Mouse (Mus musculus): Measurements from ENCODE around the gene Siae.

Siae gene

DNA sequence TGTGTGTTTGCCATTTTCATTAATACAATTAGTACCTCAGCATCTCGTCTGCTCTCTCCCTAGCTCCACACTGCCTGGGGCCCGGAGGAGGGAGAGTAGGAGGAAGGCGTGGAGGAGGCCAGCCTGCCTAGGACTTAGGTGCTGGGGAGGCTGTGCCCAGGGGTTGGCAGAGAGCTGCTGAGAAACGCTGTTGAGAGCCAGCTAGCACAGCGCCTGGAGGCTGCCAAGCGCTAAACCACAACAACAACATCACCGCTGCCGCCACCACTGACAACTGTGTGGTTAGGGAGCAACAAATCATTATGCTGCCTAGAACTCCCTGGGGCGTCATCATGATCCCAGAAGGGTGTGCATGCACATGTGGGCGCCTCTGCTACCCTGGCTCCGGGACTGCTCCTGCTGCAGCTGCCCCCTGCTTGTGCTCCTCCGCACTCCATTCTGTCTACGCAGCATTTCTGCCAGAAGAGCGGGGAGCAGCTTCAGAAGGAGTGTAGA is 21.0 kb downstream of the Siae start:
- H3K4me3 ChIP-seq (replicated peaks; ENCODE audit: low read length), result peak overlapping the region; percentile 59
- H3K36me3 ChIP-seq (ENCODE audit: insufficient read depth, low read length), result no peaks in the 10 kb centered on the region
- no peaks in the 10 kb centered on the region for H3K9me3 ChIP-seq (ENCODE audit: low read length)
- H3K27me3 ChIP-seq (ENCODE audit: insufficient read depth, low read length), result peaks cover 9% of the 10 kb centered on the region
- no peak for TF ChIP-seq NANOG (IDR thresholded peaks at IDR 0.05; ENCODE audit: borderline replicate concordance, low read length)
- no peak for TF ChIP-seq POU5F1 (IDR thresholded peaks at IDR 0.05; ENCODE audit: borderline replicate concordance, low read length)
- TF ChIP-seq CTCF (conservative IDR thresholded peaks at IDR 0.05; ENCODE audit: low read length), result no peak
- H3K4me1 ChIP-seq (replicated peaks; ENCODE audit: low read depth, low read length), result peaks cover 8% of the 10 kb centered on the region

DNA sequence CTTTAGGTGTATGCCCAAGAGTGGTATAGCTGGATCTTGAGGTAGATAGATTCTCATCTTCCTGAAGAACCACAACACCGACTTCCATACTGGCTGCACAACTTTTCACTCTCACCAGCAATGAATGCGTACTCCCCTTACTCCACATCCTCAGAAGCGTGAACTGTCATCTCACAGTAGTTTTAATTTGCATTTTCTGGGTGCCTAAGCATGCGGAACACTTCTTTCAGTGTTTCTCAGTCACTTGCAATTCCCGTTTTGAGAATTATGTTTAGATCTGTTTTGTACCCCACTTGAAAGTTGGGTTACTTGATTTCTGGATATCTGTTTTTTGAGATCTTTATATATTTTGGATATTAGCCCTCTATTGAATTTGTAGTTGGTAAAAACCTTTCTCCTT is 28.1 kb downstream of the Siae start:
- no peaks in the 10 kb centered on the region for H3K9me3 ChIP-seq (ENCODE audit: low read length)
- TF ChIP-seq NANOG (IDR thresholded peaks at IDR 0.05; ENCODE audit: borderline replicate concordance, low read length) (no peak), POU5F1 (IDR thresholded peaks at IDR 0.05; ENCODE audit: borderline replicate concordance, low read length) (no peak), CTCF (conservative IDR thresholded peaks at IDR 0.05; ENCODE audit: low read length) (no peak)
- no peaks in the 10 kb centered on the region for H3K27me3 ChIP-seq (ENCODE audit: insufficient read depth, low read length)

DNA sequence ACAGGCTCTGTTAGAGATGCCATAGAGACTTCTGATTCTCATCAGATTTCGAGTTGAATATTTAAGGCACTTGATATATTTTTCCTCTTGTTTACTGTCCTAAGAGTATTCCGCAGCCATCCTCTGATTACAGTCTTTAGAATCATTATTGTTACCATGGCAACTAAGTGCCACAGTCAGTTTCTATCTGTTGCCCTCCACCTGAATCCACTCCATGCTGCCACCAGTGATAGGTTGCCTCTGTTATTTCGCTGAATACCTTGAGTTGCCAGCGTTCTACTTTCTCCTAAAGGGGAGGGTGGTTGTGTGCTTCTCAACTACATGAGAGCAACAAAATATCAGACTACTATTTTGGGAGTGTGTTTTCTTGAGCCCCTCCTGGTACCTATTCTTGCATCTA is 31.2 kb downstream of the Siae start:
- H3K27me3 ChIP-seq (ENCODE audit: insufficient read depth, low read length), result no peaks in the 10 kb centered on the region
- H3K4me1 ChIP-seq (replicated peaks; ENCODE audit: low read depth, low read length), result no peaks in the 10 kb centered on the region
- H3K4me3 ChIP-seq (replicated peaks; ENCODE audit: low read length), result no peak overlapping the region
- TF ChIP-seq POU5F1 (IDR thresholded peaks at IDR 0.05; ENCODE audit: borderline replicate concordance, low read length) (no peak), CTCF (conservative IDR thresholded peaks at IDR 0.05; ENCODE audit: low read length) (no peak), NANOG (IDR thresholded peaks at IDR 0.05; ENCODE audit: borderline replicate concordance, low read length) (no peak)
- H3K9me3 ChIP-seq (ENCODE audit: low read length), result no peaks in the 10 kb centered on the region
- no peaks in the 10 kb centered on the region for H3K36me3 ChIP-seq (ENCODE audit: insufficient read depth, low read length)

More for the DNA sequence above, 28.1 kb downstream of the Siae start:
- Histone ChIP-seq H3K36me3 (ENCODE audit: insufficient read depth, low read length) (no peaks in the 10 kb centered on the region), H3K4me3 (replicated peaks; ENCODE audit: low read length) (no peak overlapping the region), H3K4me1 (replicated peaks; ENCODE audit: low read depth, low read length) (no peaks in the 10 kb centered on the region)

GRCm38 (mm10) chr9:37590381-37590780 is 34.9 kb downstream of the Siae start:
- Histone ChIP-seq H3K36me3 (ENCODE audit: insufficient read depth, low read length) (no peaks in the 10 kb centered on the region), H3K4me1 (replicated peaks; ENCODE audit: low read depth, low read length) (no peaks in the 10 kb centered on the region), H3K4me3 (replicated peaks; ENCODE audit: low read length) (no peak overlapping the region), H3K9me3 (ENCODE audit: low read length) (no peaks in the 10 kb centered on the region), H3K27me3 (ENCODE audit: insufficient read depth, low read length) (peaks cover 5% of the 10 kb centered on the region; the same call in 1 of the 2 replicates)
- TF ChIP-seq POU5F1 (IDR thresholded peaks at IDR 0.05; ENCODE audit: borderline replicate concordance, low read length), result no peak
- no peak for TF ChIP-seq CTCF (conservative IDR thresholded peaks at IDR 0.05; ENCODE audit: low read length)
- TF ChIP-seq NANOG (IDR thresholded peaks at IDR 0.05; ENCODE audit: borderline replicate concordance, low read length), result no peak

GRCm38 (mm10) chr9:37592025-37592424 is 36.5 kb downstream of the Siae start:
- H3K36me3 ChIP-seq (ENCODE audit: insufficient read depth, low read length), result no peaks in the 10 kb centered on the region
- no peaks in the 10 kb centered on the region for H3K4me1 ChIP-seq (replicated peaks; ENCODE audit: low read depth, low read length)
- no peaks in the 10 kb centered on the region for H3K9me3 ChIP-seq (ENCODE audit: low read length)
- no peak overlapping the region for H3K4me3 ChIP-seq (replicated peaks; ENCODE audit: low read length)
- peaks cover 5% of the 10 kb centered on the region; the same call in 1 of the 2 replicates for H3K27me3 ChIP-seq (ENCODE audit: insufficient read depth, low read length)
- no peak for TF ChIP-seq POU5F1 (IDR thresholded peaks at IDR 0.05; ENCODE audit: borderline replicate concordance, low read length)
- no peak for TF ChIP-seq CTCF (conservative IDR thresholded peaks at IDR 0.05; ENCODE audit: low read length)
- TF ChIP-seq NANOG (IDR thresholded peaks at IDR 0.05; ENCODE audit: borderline replicate concordance, low read length), result no peak

DNA sequence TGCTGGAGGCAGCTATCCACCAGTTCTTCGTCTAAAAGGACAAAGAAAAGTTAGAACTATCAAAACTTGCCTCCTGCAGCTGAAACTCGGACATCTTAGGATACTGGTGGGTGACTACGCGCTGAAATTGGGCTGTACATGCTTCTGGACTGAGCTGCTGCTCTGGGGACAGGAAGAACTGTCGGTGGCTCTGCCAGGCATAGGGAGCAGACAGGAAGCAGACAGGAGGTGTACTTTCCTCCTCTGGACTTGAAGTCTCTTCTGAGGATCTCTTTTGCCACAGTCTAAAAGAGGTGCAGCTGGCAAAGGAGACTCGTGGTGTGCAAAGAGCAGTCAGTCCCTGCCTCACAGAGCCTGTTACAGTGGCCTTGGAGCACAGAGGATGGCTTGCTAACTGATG is 37.1 kb downstream of the Siae start:
- Histone ChIP-seq H3K4me3 (replicated peaks; ENCODE audit: low read length) (no peak overlapping the region), H3K4me1 (replicated peaks; ENCODE audit: low read depth, low read length) (no peaks in the 10 kb centered on the region), H3K9me3 (ENCODE audit: low read length) (no peaks in the 10 kb centered on the region), H3K36me3 (ENCODE audit: insufficient read depth, low read length) (no peaks in the 10 kb centered on the region), H3K27me3 (ENCODE audit: insufficient read depth, low read length) (peaks cover 5% of the 10 kb centered on the region; the same call in 1 of the 2 replicates)
- TF ChIP-seq CTCF (conservative IDR thresholded peaks at IDR 0.05; ENCODE audit: low read length) (no peak), NANOG (IDR thresholded peaks at IDR 0.05; ENCODE audit: borderline replicate concordance, low read length) (no peak), POU5F1 (IDR thresholded peaks at IDR 0.05; ENCODE audit: borderline replicate concordance, low read length) (no peak)

DNA sequence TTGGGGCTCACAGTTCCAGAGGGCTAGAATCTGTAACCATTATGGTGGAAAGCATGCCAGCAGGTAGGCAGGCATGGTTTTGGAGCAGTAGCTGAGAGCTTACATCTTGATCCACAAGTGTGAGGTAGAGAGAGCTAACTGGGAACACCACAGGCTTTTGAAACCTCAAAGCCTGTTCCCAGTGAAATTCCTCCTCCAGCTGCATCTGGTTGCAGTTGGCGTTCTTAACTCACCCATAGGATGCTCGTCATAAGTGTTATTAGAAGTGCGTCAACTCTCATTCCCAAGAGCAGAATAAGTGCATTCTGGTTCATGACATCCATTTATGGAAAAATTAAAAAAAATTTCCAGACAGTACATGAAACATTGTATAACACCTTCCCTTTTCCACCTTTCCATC is 38.2 kb downstream of the Siae start:
- Histone ChIP-seq H3K4me1 (replicated peaks; ENCODE audit: low read depth, low read length) (no peaks in the 10 kb centered on the region), H3K4me3 (replicated peaks; ENCODE audit: low read length) (no peak overlapping the region), H3K9me3 (ENCODE audit: low read length) (no peaks in the 10 kb centered on the region), H3K36me3 (ENCODE audit: insufficient read depth, low read length) (no peaks in the 10 kb centered on the region), H3K27me3 (ENCODE audit: insufficient read depth, low read length) (peaks cover 5% of the 10 kb centered on the region; the same call in 1 of the 2 replicates)
- TF ChIP-seq POU5F1 (IDR thresholded peaks at IDR 0.05; ENCODE audit: borderline replicate concordance, low read length) (no peak), CTCF (conservative IDR thresholded peaks at IDR 0.05; ENCODE audit: low read length) (no peak)

DNA sequence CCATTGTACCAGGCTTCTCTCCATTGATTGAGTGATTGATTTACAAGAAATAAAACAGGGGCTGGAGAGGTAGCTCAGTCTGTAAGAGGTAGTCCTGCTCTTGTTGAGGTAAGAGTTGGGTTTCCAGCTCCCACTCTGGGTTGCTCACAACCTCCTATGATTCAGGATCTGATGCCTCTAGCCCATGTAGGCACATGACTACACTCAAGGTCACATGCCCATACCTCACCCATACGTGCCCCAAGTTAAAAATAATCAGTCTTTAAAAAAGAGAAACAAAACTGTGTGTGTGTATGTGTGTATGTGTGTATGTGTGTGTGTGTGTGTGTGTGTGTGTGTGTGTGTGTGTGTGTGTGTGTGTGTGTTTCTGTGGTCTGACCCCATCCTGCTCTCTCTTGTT is 40.1 kb downstream of the Siae start:
- no peaks in the 10 kb centered on the region for H3K4me1 ChIP-seq (replicated peaks; ENCODE audit: low read depth, low read length)
- H3K27me3 ChIP-seq (ENCODE audit: insufficient read depth, low read length), result peaks cover 5% of the 10 kb centered on the region; the same call in 1 of the 2 replicates
- no peaks in the 10 kb centered on the region for H3K9me3 ChIP-seq (ENCODE audit: low read length)
- H3K36me3 ChIP-seq (ENCODE audit: insufficient read depth, low read length), result no peaks in the 10 kb centered on the region
- H3K4me3 ChIP-seq (replicated peaks; ENCODE audit: low read length), result no peak overlapping the region
- TF ChIP-seq NANOG (IDR thresholded peaks at IDR 0.05; ENCODE audit: borderline replicate concordance, low read length) (no peak), POU5F1 (IDR thresholded peaks at IDR 0.05; ENCODE audit: borderline replicate concordance, low read length) (no peak), CTCF (conservative IDR thresholded peaks at IDR 0.05; ENCODE audit: low read length) (no peak)

DNA sequence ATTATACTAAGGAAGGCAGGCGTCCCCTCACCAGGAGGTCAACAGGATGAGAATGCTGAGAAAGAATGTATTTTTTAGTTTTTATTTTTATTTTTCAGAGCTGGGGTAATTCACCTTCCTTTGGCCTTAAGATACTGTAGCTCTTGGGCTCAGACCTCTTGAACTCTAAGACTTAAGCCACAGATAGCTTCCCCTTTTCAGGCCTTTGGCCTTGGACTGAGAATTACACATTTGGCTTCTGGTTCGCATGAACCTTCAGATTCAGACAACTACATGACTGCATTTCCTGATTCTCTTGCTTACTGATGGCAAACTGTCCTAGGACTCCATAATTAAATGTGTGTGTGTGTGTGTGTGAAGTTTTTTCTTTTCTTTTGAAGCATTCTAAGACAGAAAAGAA is 43.1 kb downstream of the Siae start:
- no peaks in the 10 kb centered on the region for H3K36me3 ChIP-seq (ENCODE audit: insufficient read depth, low read length)
- no peaks in the 10 kb centered on the region for H3K4me1 ChIP-seq (replicated peaks; ENCODE audit: low read depth, low read length)
- TF ChIP-seq NANOG (IDR thresholded peaks at IDR 0.05; ENCODE audit: borderline replicate concordance, low read length) (no peak), CTCF (conservative IDR thresholded peaks at IDR 0.05; ENCODE audit: low read length) (no peak), POU5F1 (IDR thresholded peaks at IDR 0.05; ENCODE audit: borderline replicate concordance, low read length) (no peak)
- 0 out of 2 replicates have a peak, but pooled peaks cover 5% of the 10 kb centered on the region for H3K27me3 ChIP-seq (ENCODE audit: insufficient read depth, low read length)
- no peak overlapping the region for H3K4me3 ChIP-seq (replicated peaks; ENCODE audit: low read length)
- H3K9me3 ChIP-seq (ENCODE audit: low read length), result no peaks in the 10 kb centered on the region

All from E14TG2a.4 (cell line).